Mouse (Mus musculus): ENCODE measurements around the gene Insr. TPM values are rescaled to one million over a fixed set of nuclear protein-coding genes. Genes with fewer than 3 reads are reported as not detected.
"Not testable (repeated sequence)": the region's sequence is repeated elsewhere in the genome, so short reads cannot be mapped to it uniquely, and the experiment has no call there.

Insr gene
- polyA plus RNA-seq, 1 experiment from 2014 or later = 56.1 TPM

GRCm38 (mm10) chr8:3208729-3209128 is 70.7 kb downstream of the Insr start:
- Histone ChIP-seq H3K4me3 (no peak overlapping the region), H3K36me3 (peaks cover 49% of the 10 kb centered on the region), H3K4me1 (replicated peaks) (no peaks in the 10 kb centered on the region), H3K4me2 (no peak overlapping the region), H3K27ac (no peak overlapping the region), H3K27me3 (no peaks in the 10 kb centered on the region), H3K9ac (no peak overlapping the region), H3K9me3 (no peaks in the 10 kb centered on the region)
- no peak for ATAC-seq (ENCODE audit: low FRiP score)

DNA sequence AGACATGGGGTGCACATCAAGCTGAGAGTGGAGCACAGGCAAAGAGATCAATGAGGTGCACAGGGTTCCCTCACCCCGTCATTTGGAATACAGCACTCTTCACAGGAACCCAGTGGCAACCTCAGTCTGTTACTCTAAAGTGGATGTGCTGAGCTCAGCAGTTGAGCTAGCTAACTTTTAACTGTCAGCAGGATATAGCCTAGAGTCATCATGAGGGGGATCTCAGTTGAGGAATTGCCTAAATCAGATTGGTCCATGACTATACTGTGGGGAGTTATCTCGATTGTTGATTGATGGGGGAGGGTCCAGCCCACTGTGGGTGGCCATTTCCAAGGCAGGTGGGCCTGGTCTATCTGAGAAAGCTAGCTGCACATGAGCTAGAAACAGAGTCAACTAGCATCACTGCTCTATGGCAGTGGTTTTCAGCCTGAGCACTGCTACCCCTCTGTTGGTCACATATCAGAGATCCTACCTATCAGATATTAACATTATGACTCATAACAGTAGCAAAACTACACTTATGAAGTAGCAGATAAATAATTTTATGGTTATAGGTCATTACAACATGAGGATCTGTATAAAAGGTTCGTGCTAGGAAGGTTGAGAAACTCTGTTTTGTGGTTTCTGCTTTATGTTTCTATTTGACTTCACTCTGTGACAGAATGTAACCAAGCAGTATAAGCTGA is 74.5 kb downstream of the Insr start:
- no peak overlapping the region for H3K9ac ChIP-seq
- no peak overlapping the region for H3K27ac ChIP-seq
- peaks cover 62% of the 10 kb centered on the region for H3K36me3 ChIP-seq
- no peak for ATAC-seq (ENCODE audit: low FRiP score)
- no peak overlapping the region for H3K4me2 ChIP-seq
- WGBS = 85% methylated on average over 3 of the region's 3 CpGs
- H3K27me3 ChIP-seq = no peaks in the 10 kb centered on the region
- H3K4me1 ChIP-seq (replicated peaks) = no peaks in the 10 kb centered on the region
- H3K4me3 ChIP-seq = no peak overlapping the region
- H3K9me3 ChIP-seq = no peaks in the 10 kb centered on the region

- H3K9ac ChIP-seq = no peak overlapping the region
- no peak overlapping the region for H3K4me3 ChIP-seq
- no peaks in the 10 kb centered on the region for H3K4me1 ChIP-seq (replicated peaks)
- no peaks in the 10 kb centered on the region for H3K27me3 ChIP-seq
- H3K9me3 ChIP-seq = no peaks in the 10 kb centered on the region
- 92% methylated on average over 7 of the region's 7 CpGs for WGBS
- H3K4me2 ChIP-seq = no peak overlapping the region
- ATAC-seq (ENCODE audit: low FRiP score) = no peak
- H3K27ac ChIP-seq = no peak overlapping the region
- peaks cover 58% of the 10 kb centered on the region for H3K36me3 ChIP-seq
These were observed 76.6 kb downstream of the Insr start for GRCm38 (mm10) chr8:3202792-3203191.

- H3K4me1 ChIP-seq (replicated peaks); H3K9me3 ChIP-seq; H3K27ac ChIP-seq; ATAC-seq (ENCODE audit: low FRiP score); H3K4me3 ChIP-seq; H3K9ac ChIP-seq; H3K4me2 ChIP-seq; H3K27me3 ChIP-seq: not testable (repeated sequence)
- H3K36me3 ChIP-seq = peaks cover 79% of the 10 kb centered on the region
These were observed 85.1 kb downstream of the Insr start for GRCm38 (mm10) chr8:3194297-3194696.

- Histone ChIP-seq H3K27ac (no peak overlapping the region), H3K4me2 (no peak overlapping the region), H3K36me3 (peaks cover 96% of the 10 kb centered on the region), H3K9ac (no peak overlapping the region), H3K4me1 (replicated peaks) (no peaks in the 10 kb centered on the region), H3K4me3 (no peak overlapping the region), H3K27me3 (no peaks in the 10 kb centered on the region), H3K9me3 (no peaks in the 10 kb centered on the region)
- ATAC-seq (ENCODE audit: low FRiP score) = no peak
These were observed 88.4 kb downstream of the Insr start for GRCm38 (mm10) chr8:3191006-3191405.

DNA sequence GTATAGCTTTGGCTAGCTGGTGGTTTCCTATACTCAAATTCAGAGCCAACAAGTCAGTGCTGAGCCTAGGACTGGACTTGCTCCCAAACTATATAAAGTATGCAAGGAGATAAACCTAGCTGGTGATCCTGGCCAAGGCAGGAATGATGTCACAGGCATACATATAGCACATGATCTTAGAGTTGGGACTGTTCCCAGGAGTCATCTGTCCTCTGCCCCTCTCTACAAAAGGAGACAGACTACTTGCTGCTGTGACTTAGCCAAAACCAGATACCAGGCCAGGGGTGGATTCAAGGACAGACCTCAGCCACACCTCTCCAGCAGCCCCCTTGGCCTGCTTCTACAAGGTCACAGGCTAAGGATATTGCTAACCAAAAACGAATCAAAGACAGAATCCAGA is 92.0 kb downstream of the Insr start:
- no peaks in the 10 kb centered on the region for H3K9me3 ChIP-seq
- no peak overlapping the region for H3K9ac ChIP-seq
- 84% methylated on average over 1 of the region's 1 CpGs for WGBS
- peaks cover 93% of the 10 kb centered on the region for H3K36me3 ChIP-seq
- no peak overlapping the region for H3K4me2 ChIP-seq
- no peaks in the 10 kb centered on the region for H3K27me3 ChIP-seq
- H3K4me3 ChIP-seq = no peak overlapping the region
- no peak overlapping the region for H3K27ac ChIP-seq
- no peak for ATAC-seq (ENCODE audit: low FRiP score)
- no peaks in the 10 kb centered on the region for H3K4me1 ChIP-seq (replicated peaks)

GRCm38 (mm10) chr8:3179930-3180329 is 99.5 kb downstream of the Insr start:
- no peak for ATAC-seq (ENCODE audit: low FRiP score)
- Histone ChIP-seq H3K36me3 (peaks cover 62% of the 10 kb centered on the region), H3K4me2 (no peak overlapping the region), H3K4me1 (replicated peaks) (no peaks in the 10 kb centered on the region), H3K9ac (no peak overlapping the region), H3K9me3 (no peaks in the 10 kb centered on the region; the same call in 1 of the 2 replicates), H3K4me3 (no peak overlapping the region), H3K27ac (no peak overlapping the region), H3K27me3 (no peaks in the 10 kb centered on the region)
- WGBS = 80% methylated on average over 1 of the region's 1 CpGs

GRCm38 (mm10) chr8:3177440-3177839 is 102.0 kb downstream of the Insr start:
- H3K36me3 ChIP-seq = peaks cover 64% of the 10 kb centered on the region
- WGBS = 98% methylated on average over 4 of the region's 4 CpGs
- no peak for ATAC-seq (ENCODE audit: low FRiP score)

DNA sequence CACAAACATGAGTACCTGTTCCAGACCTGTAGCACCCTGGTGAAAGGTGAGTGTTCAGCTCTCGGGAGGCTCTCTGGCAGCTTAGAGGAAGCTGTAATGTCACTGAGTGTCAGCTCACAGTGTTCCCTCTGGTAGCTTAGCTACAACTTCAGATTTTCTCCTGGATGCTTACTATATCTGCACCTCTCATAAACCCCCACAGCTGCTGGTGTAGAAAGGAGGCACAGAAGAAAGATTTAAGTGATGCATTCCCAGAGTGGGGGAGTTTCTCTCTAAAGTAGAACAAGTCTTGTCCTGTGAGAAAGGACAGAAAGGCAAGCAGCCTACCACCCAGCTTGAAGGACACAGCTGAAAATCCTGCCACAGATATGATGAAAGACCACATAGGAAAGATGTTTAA is 107.2 kb downstream of the Insr start:
- no peak overlapping the region for H3K4me2 ChIP-seq
- ATAC-seq (ENCODE audit: low FRiP score) = no peak
- 85% methylated on average over 1 of the region's 1 CpGs for WGBS
- no peaks in the 10 kb centered on the region for H3K27me3 ChIP-seq
- H3K27ac ChIP-seq = no peak overlapping the region
- peaks cover 82% of the 10 kb centered on the region for H3K36me3 ChIP-seq
- peaks cover 5% of the 10 kb centered on the region for H3K9me3 ChIP-seq
- H3K4me3 ChIP-seq = no peak overlapping the region
- H3K9ac ChIP-seq = no peak overlapping the region
- no peaks in the 10 kb centered on the region for H3K4me1 ChIP-seq (replicated peaks)

More at GRCm38 (mm10) chr8:3177440-3177839, 102.0 kb downstream of the Insr start:
- H3K27me3 ChIP-seq = no peaks in the 10 kb centered on the region
- H3K4me2 ChIP-seq = no peak overlapping the region
- no peaks in the 10 kb centered on the region for H3K4me1 ChIP-seq (replicated peaks)
- H3K4me3 ChIP-seq = no peak overlapping the region
- H3K27ac ChIP-seq = no peak overlapping the region
- H3K9ac ChIP-seq = no peak overlapping the region
- peaks cover 5% of the 10 kb centered on the region for H3K9me3 ChIP-seq

- H3K36me3 ChIP-seq = no peaks in the 10 kb centered on the region
- no peak for ATAC-seq (ENCODE audit: low FRiP score)
- 80% methylated on average over 1 of the region's 1 CpGs for WGBS
These were observed 132.9 kb downstream of the Insr start for GRCm38 (mm10) chr8:3146506-3146905.

DNA sequence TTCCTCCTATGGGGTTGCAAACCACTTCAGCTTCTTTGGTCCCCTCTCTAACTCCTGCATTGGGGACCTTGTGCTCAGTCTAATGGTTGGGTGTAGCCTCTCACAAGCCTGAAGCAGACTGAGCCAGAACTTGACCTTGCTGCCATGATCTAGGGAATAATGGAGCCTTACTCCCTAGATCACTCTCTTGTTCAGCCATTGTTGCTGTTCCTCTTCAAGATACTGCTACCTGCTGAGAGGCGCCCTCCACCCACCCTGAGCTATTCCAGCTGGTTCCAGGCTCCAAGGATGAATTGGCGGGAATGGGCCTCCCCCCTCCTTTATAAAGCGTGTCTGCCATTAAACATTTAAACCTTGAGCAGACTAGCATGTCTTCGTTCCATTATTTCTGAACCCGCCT is 179.0 kb downstream of the Insr start:
- not testable (repeated sequence) for H3K9ac ChIP-seq; H3K27me3 ChIP-seq; H3K36me3 ChIP-seq; H3K4me1 ChIP-seq (replicated peaks); H3K27ac ChIP-seq; ATAC-seq (ENCODE audit: low FRiP score); H3K4me2 ChIP-seq; H3K9me3 ChIP-seq; H3K4me3 ChIP-seq
- WGBS = 78% methylated on average over 5 of the region's 5 CpGs

More at GRCm38 (mm10) chr8:3146506-3146905, 132.9 kb downstream of the Insr start:
- no peaks in the 10 kb centered on the region for H3K27me3 ChIP-seq
- no peak overlapping the region for H3K9ac ChIP-seq
- no peaks in the 10 kb centered on the region; the same call in 1 of the 2 replicates for H3K9me3 ChIP-seq
- no peak overlapping the region for H3K4me2 ChIP-seq
- H3K4me3 ChIP-seq = no peak overlapping the region
- H3K27ac ChIP-seq = no peak overlapping the region
- no peaks in the 10 kb centered on the region for H3K4me1 ChIP-seq (replicated peaks)

Measured in hindbrain, embryonic 13.5 days (tissue).